Mouse (Mus musculus): Measurements from ENCODE around the gene Acer2.

DNA sequence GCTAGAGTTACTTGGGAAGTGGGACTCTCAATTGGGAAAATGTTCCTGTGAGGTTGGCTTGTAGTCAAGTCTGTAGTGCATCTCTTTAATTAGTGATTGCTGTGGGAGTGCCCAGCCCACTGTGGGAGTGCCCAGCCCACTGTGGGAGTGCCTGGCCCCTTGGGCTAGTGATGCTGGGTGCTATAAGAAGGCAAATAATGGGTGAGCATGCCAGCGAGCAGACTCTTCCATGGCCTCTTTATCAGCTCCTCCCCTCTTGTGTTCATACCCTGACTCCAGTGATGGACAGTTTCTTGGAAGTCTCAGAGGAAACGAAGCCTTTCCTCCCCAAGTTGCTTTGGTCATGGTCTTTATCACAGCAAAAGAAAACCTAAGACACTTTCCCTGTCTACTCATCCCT, 8.2 kb downstream of the Acer2 start:
- no peak for TF ChIP-seq CTCF (IDR thresholded peaks at IDR 0.05; ENCODE audit: control insufficient read depth, insufficient read depth, low read length)
- no peak for TF ChIP-seq POLR2A (IDR thresholded peaks at IDR 0.05; ENCODE audit: borderline replicate concordance, control insufficient read depth, low read depth, low read length)

Data from bone marrow, adult 2 months (tissue).